Mouse (Mus musculus) thymus, adult 2 months (tissue): Measurements from ENCODE around the gene Dmgdh.

ENCODE experiments used
- CTCF ChIP-seq: fragments of 200-500 bp; IDR thresholded peaks from 2 replicates; pipeline ENCODE4 v1.5.1; 2012; ENCODE audit warnings: mild to moderate bottlenecking, control low read depth, low read length, moderate library complexity, borderline replicate concordance; ENCODE audit not compliant: control insufficient read depth, poor library complexity, insufficient read depth; ENCODE audit errors: extremely low read depth
- POLR2A ChIP-seq: fragments of 200-500 bp; IDR thresholded peaks from 2 replicates; pipeline ENCODE4 v1.6.1; 2012; ENCODE audit warnings: mild to moderate bottlenecking, low read length, control low read depth, moderate library complexity; ENCODE audit not compliant: control insufficient read depth, poor library complexity, insufficient read depth; ENCODE audit errors: extremely low read depth

- TF ChIP-seq CTCF (no peak), POLR2A (no peak)
Observed at GRCm38 (mm10) chr13:93630941-93631705, 43.1 kb upstream of the Dmgdh start.
